Mouse (Mus musculus) MEL (cell line): ENCODE data around the gene Vmn2r54. TPM values are rescaled to one million over a fixed set of nuclear protein-coding genes. Genes with fewer than 3 reads are reported as not detected.

Source experiments
- polyA plus RNA-seq, 2 experiments: library from polyadenylated mRNA; stranded (reverse) in 1 of 2; unstranded in 1 of 2; fragments of >175 nt in 1 of 2; fragments of >200 nt in 1 of 2; gene quantifications; 2 replicates each; pipeline versions ENCODE4 v1.2.1 to v1.2.4; 2012; ENCODE audit warnings: low replicate concordance in 2 of 2, low read depth in 1 of 2; ENCODE audit not compliant: insufficient read length in 2 of 2, insufficient read depth in 1 of 2, missing spikeins in 1 of 2
- total RNA-seq: library from RNA; depleted of rRNA; stranded (reverse); fragments of 300-350 nt; gene quantifications from 2 replicates; pipeline ENCODE4 v1.2.3, GENCODE M21; 2012; rRNA removed

Vmn2r54 gene
- total and polyA plus RNA-seq, 3 experiments: not detected

Other genes with a start within 250 kb of the Vmn2r54 start
- not detected in 2 replicates for gene Zfp551, start 217.6 kb downstream of the Vmn2r54 start, total RNA-seq
- not detected for gene Zfp551, start 217.6 kb downstream of the Vmn2r54 start, polyA plus RNA-seq
- 3.0 and 3.1 TPM in 2 replicates for gene Zfp606, start 162.0 kb downstream of the Vmn2r54 start, total RNA-seq
- gene Zfp606, start 162.0 kb downstream of the Vmn2r54 start, polyA plus RNA-seq: 1 to 10 TPM in 1 of 2 experiments, not detected in 1; 2.5 TPM
- gene 2900092C05Rik, start 127.8 kb downstream of the Vmn2r54 start, total RNA-seq: not detected in 2 replicates
- not detected for gene 2900092C05Rik, start 127.8 kb downstream of the Vmn2r54 start, polyA plus RNA-seq
- not detected in 2 replicates for gene Vmn2r53, start 31.5 kb downstream of the Vmn2r54 start, total RNA-seq
- under 1 TPM in 1 of 2 experiments, not detected in 1; 0.01 TPM for gene Vmn2r53, start 31.5 kb downstream of the Vmn2r54 start, polyA plus RNA-seq
- not detected in 2 replicates for gene Vmn2r55, start 44.7 kb upstream of the Vmn2r54 start, total RNA-seq
- gene Vmn2r55, start 44.7 kb upstream of the Vmn2r54 start, polyA plus RNA-seq: not detected
- gene Vmn2r56, start 94.7 kb upstream of the Vmn2r54 start, total RNA-seq: not detected in 2 replicates
- gene Vmn2r56, start 94.7 kb upstream of the Vmn2r54 start, polyA plus RNA-seq: not detected
- not detected in 2 replicates for gene Zscan18, start 163.3 kb upstream of the Vmn2r54 start, total RNA-seq
- gene Zscan18, start 163.3 kb upstream of the Vmn2r54 start, polyA plus RNA-seq: under 1 TPM in 1 of 2 experiments, not detected in 1; 0.04 TPM
- 2.8 and 3.2 TPM in 2 replicates for gene Zfp329, start 178.5 kb upstream of the Vmn2r54 start, total RNA-seq
- 1 to 10 TPM in 1 of 2 experiments, not detected in 1; 3.4 TPM for gene Zfp329, start 178.5 kb upstream of the Vmn2r54 start, polyA plus RNA-seq
- gene Zfp110, start 194.4 kb upstream of the Vmn2r54 start, total RNA-seq: 27.5 and 28.2 TPM in 2 replicates
- 10 to 100 TPM; 17.0 to 86.6 TPM for gene Zfp110, start 194.4 kb upstream of the Vmn2r54 start, polyA plus RNA-seq
- gene Zfp128, start 240.9 kb upstream of the Vmn2r54 start, total RNA-seq: 1.1 TPM in 2 replicates
- gene Zfp128, start 240.9 kb upstream of the Vmn2r54 start, polyA plus RNA-seq: 1 to 10 TPM in 1 of 2 experiments, not detected in 1; 1.5 TPM